Mouse (Mus musculus) kidney, adult 2 months (tissue): Measurements from ENCODE around the gene Sgpp2.

Experiments
- CTCF ChIP-seq: fragments of 200-500 bp; conservative IDR thresholded peaks from 2 replicates; pipeline ENCODE4 v1.5.1; 2011; ENCODE audit warnings: low read depth, mild to moderate bottlenecking, control low read depth, low read length, moderate library complexity, mixed read lengths; ENCODE audit not compliant: insufficient read depth, insufficient read length
- POLR2A ChIP-seq: fragments of 200-500 bp; IDR thresholded peaks from one replicate; pipeline ENCODE4 v1.6.1; 2011; ENCODE audit warnings: low read depth, low read length, control low read depth

DNA sequence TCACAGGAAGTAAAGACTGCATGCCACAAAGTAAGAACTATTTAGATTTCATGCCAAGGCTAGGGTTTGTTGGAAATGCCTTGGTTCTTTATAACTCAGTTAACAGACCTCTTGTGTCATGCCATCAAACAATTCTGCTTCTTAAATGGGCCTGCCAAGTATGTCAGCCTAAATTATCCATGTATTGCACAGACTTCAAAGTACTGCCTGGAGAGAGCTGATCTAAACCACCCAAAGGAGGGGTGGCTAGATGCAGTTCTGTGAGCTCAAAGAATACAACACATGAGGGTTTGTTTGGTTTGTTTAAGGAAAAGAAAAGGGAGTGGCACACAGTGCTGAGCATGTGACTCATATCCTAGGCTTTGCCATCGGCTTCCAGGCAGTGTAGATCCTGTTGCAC, 137.9 kb downstream of the Sgpp2 start:
- TF ChIP-seq CTCF: no peak
- no peak for TF ChIP-seq POLR2A
